Mouse (Mus musculus): ENCODE measurements around the gene Kif11. TPM values are rescaled to one million over a fixed set of nuclear protein-coding genes. Genes with fewer than 3 reads are reported as not detected.

The Kif11 gene
- total and polyA plus RNA-seq, 3 experiments: 0.20 to 0.66 (median 0.34) TPM

- no peak for DNase-seq
- 86% methylated on average over 4 of the region's 4 CpGs for WGBS
These were observed 6.3 kb upstream of the Kif11 start for GRCm38 (mm10) chr19:37369921-37370320.

GRCm38 (mm10) chr19:37370356-37370755 lies 5.8 kb upstream of the Kif11 start:
- Histone ChIP-seq H3K36me3 (ENCODE audit: control insufficient read depth, insufficient read depth, low read length) (no peaks in the 10 kb centered on the region; the same call in 1 of the 2 replicates), H3K4me3 (no peak overlapping the region), H3K27ac (no peak overlapping the region), H3K79me2 (replicated peaks; ENCODE audit: control insufficient read depth, insufficient read depth, low read length) (no peaks in the 10 kb centered on the region), H3K27me3 (ENCODE audit: control insufficient read depth, insufficient read depth, low read length) (no peaks in the 10 kb centered on the region), H3K9ac (ENCODE audit: low read depth, low read length) (no peak overlapping the region), H3K4me1 (ENCODE audit: control insufficient read depth, insufficient read depth, low read length) (no peaks in the 10 kb centered on the region; the same call in 1 of the 2 replicates)
- intact Hi-C loops (cut with DNase I): loop anchor here (10.0 kb wide), 1 partner anchor 1286 kb away; the partner anchor contains the start of gene Rpp30
- DNase-seq: peak in 1 of 2 experiments; percentile 27
- TF ChIP-seq POLR2A (IDR thresholded peaks at IDR 0.05; ENCODE audit: insufficient read depth, low read depth, low read length): no peak
- no peak for TF ChIP-seq CTCF (IDR thresholded peaks at IDR 0.05)
- TF ChIP-seq EP300 (IDR thresholded peaks at IDR 0.05; ENCODE audit: insufficient read depth, low read depth, low read length): no peak
- 87% methylated on average over 5 of the region's 5 CpGs for WGBS

More at GRCm38 (mm10) chr19:37369921-37370320, 6.3 kb upstream of the Kif11 start:
- Histone ChIP-seq H3K79me2 (replicated peaks; ENCODE audit: control insufficient read depth, insufficient read depth, low read length) (no peaks in the 10 kb centered on the region), H3K27me3 (ENCODE audit: control insufficient read depth, insufficient read depth, low read length) (no peaks in the 10 kb centered on the region), H3K4me3 (no peak overlapping the region), H3K4me1 (ENCODE audit: control insufficient read depth, insufficient read depth, low read length) (no peaks in the 10 kb centered on the region; the same call in 1 of the 2 replicates), H3K36me3 (ENCODE audit: control insufficient read depth, insufficient read depth, low read length) (no peaks in the 10 kb centered on the region), H3K27ac (no peak overlapping the region), H3K9ac (ENCODE audit: low read depth, low read length) (no peak overlapping the region)
- intact Hi-C loops (cut with DNase I): loop anchor here (10.0 kb wide), 1 partner anchor 1285 kb away; the partner anchor contains the start of gene Rpp30
- TF ChIP-seq EP300 (IDR thresholded peaks at IDR 0.05; ENCODE audit: insufficient read depth, low read depth, low read length) (no peak), POLR2A (IDR thresholded peaks at IDR 0.05; ENCODE audit: insufficient read depth, low read depth, low read length) (no peak), CTCF (IDR thresholded peaks at IDR 0.05) (no peak)

- 17% methylated on average over 7 of the region's 7 CpGs for WGBS
- no peak for TF ChIP-seq EP300 (IDR thresholded peaks at IDR 0.05; ENCODE audit: insufficient read depth, low read depth, low read length)
- no peak for TF ChIP-seq POLR2A (IDR thresholded peaks at IDR 0.05; ENCODE audit: insufficient read depth, low read depth, low read length)
- no peak for TF ChIP-seq CTCF (IDR thresholded peaks at IDR 0.05)
- DNase-seq: no peak
- Histone ChIP-seq H3K4me1 (ENCODE audit: control insufficient read depth, insufficient read depth, low read length) (no peaks in the 10 kb centered on the region; the same call in 1 of the 2 replicates), H3K9ac (ENCODE audit: low read depth, low read length) (peak overlapping the region; percentile 81), H3K36me3 (ENCODE audit: control insufficient read depth, insufficient read depth, low read length) (no peaks in the 10 kb centered on the region; the same call in 1 of the 2 replicates), H3K27ac (peak overlapping the region; percentile 97), H3K79me2 (replicated peaks; ENCODE audit: control insufficient read depth, insufficient read depth, low read length) (no peaks in the 10 kb centered on the region), H3K4me3 (peak overlapping the region; percentile 81), H3K27me3 (ENCODE audit: control insufficient read depth, insufficient read depth, low read length) (no peaks in the 10 kb centered on the region)
- intact Hi-C loops (cut with DNase I): loop anchor here (5.0 to 10.0 kb wide), 2 partner anchors 108 to 1290 kb away; partner anchors contain the start of gene Rpp30
These were observed 1.1 kb upstream of the Kif11 start for GRCm38 (mm10) chr19:37374941-37375754.

- H3K4me1 ChIP-seq (ENCODE audit: control insufficient read depth, insufficient read depth, low read length): no peaks in the 10 kb centered on the region; the same call in 1 of the 2 replicates
- intact Hi-C loops (cut with DNase I): loop anchor here (5.0 to 10.0 kb wide), 2 partner anchors 110 to 1292 kb away; partner anchors contain the start of gene Rpp30
- no peak overlapping the region for H3K9ac ChIP-seq (ENCODE audit: low read depth, low read length)
- no peaks in the 10 kb centered on the region; the same call in 1 of the 2 replicates for H3K36me3 ChIP-seq (ENCODE audit: control insufficient read depth, insufficient read depth, low read length)
- WGBS: under 1% methylated on average over 11 of the region's 11 CpGs
- peak overlapping the region; percentile 81 for H3K4me3 ChIP-seq
- H3K27ac ChIP-seq: no peak overlapping the region
- TF ChIP-seq POLR2A (IDR thresholded peaks at IDR 0.05; ENCODE audit: insufficient read depth, low read depth, low read length) (no peak), EP300 (IDR thresholded peaks at IDR 0.05; ENCODE audit: insufficient read depth, low read depth, low read length) (no peak), CTCF (IDR thresholded peaks at IDR 0.05) (no peak)
- no peaks in the 10 kb centered on the region for H3K27me3 ChIP-seq (ENCODE audit: control insufficient read depth, insufficient read depth, low read length)
- DNase-seq: no peak
- H3K79me2 ChIP-seq (replicated peaks; ENCODE audit: control insufficient read depth, insufficient read depth, low read length): no peaks in the 10 kb centered on the region
These were observed 638 bp downstream of the Kif11 start for GRCm38 (mm10) chr19:37376841-37377240.

DNA sequence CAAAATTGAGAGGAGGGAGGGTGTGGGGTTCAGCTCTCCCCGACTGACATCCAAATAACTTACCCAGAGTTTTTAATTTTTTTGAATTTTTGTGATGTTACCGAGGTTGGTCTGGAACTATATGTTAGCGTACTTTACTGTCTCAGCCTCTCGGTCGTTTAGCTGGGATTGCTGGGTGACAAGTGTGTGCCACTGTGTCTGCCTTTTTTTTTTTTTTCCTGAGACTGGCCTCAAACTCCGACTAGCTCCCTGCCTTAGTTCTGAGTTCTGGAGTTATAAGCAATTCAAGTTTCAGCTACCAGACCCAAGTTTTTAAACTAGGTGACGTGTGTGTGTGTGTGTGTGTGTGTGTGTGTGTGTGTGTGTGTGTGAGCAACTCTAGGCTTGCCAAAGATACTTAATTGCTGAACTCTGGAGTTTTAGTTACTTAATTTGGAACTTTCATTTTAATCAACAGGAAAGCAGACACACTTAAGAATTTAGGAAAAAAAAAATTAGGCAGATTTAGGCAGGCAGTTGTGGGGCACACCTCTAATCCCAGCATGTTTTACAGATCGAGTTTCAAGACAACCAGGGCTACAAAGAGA lies 1.3 kb downstream of the Kif11 start:
- H3K4me3 ChIP-seq: no peak overlapping the region
- no peak for DNase-seq
- no peak overlapping the region for H3K9ac ChIP-seq (ENCODE audit: low read depth, low read length)

More for the DNA sequence above, 1.3 kb downstream of the Kif11 start:
- Histone ChIP-seq H3K36me3 (ENCODE audit: control insufficient read depth, insufficient read depth, low read length) (no peaks in the 10 kb centered on the region; the same call in 1 of the 2 replicates), H3K79me2 (replicated peaks; ENCODE audit: control insufficient read depth, insufficient read depth, low read length) (peaks cover 2% of the 10 kb centered on the region; the same call in 1 of the 2 replicates), H3K27me3 (ENCODE audit: control insufficient read depth, insufficient read depth, low read length) (no peaks in the 10 kb centered on the region), H3K27ac (no peak overlapping the region), H3K4me1 (ENCODE audit: control insufficient read depth, insufficient read depth, low read length) (no peaks in the 10 kb centered on the region; the same call in 1 of the 2 replicates)
- TF ChIP-seq EP300 (IDR thresholded peaks at IDR 0.05; ENCODE audit: insufficient read depth, low read depth, low read length) (no peak), CTCF (IDR thresholded peaks at IDR 0.05) (no peak), POLR2A (IDR thresholded peaks at IDR 0.05; ENCODE audit: insufficient read depth, low read depth, low read length) (no peak)
- WGBS: 10% methylated on average over 8 of the region's 8 CpGs
- intact Hi-C loops (cut with DNase I): loop anchor here (5.0 to 10.0 kb wide), 2 partner anchors 110 to 1293 kb away; partner anchors contain the start of gene Rpp30
